Mouse (Mus musculus) lung, postnatal 0 days (tissue): Measurements from ENCODE around the gene Junb.

Source experiments
- CTCF ChIP-seq: IDR thresholded peaks from 2 replicates; pipeline ENCODE4 v1.5.1; 2016; ENCODE audit warnings: antibody characterized with exemption, mild to moderate bottlenecking
- EP300 ChIP-seq: IDR thresholded peaks from 2 replicates; pipeline ENCODE4 v1.6.1; 2016; ENCODE audit warnings: antibody characterized with exemption, mild to moderate bottlenecking, control low read depth

DNA sequence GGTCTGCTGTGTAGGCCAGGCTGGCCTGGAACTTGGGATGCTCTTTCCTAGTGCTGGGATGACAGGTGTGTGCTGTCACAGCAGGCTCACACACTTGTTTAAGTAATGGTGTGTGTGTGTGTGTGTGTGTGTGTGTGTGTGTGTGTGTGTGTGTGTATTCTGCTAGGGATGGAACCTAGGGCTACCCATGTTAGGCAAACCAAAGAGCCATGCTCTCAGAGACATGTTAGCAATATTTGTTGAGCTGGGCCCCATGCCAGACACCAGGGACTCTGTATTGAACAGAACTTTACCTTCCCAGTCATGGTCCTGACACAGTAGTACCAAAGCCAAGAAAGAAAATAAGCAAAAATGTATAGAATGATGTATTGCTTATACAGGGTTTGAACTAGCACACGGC is 51.0 kb downstream of the Junb start:
- TF ChIP-seq EP300 (no peak), CTCF (no peak)
